Mouse (Mus musculus) hindbrain, embryonic 13.5 days (tissue): ENCODE results near the gene Lurap1. TPM values are rescaled to one million over a fixed set of nuclear protein-coding genes. Genes with fewer than 3 reads are reported as not detected.
A peak's percentile ranks its signal among the peaks of the same experiment; 100 is the strongest.

ENCODE experiments used
- ATAC-seq: fragments of 200-750 bp; cut with Nextera tagmentation; 2 replicates; pipeline ENCODE4 v1.8.0; 2017; ENCODE audit warnings: moderate TSS enrichment; ENCODE audit not compliant: low FRiP score
- H3K27ac ChIP-seq: fragments of 300-500 bp; sonication (generic); 2 replicates; pipeline ENCODE4 v1.5.1; 2015; ENCODE audit warnings: inconsistent platforms, mild to moderate bottlenecking, moderate library complexity
- H3K27me3 ChIP-seq: fragments of 300-500 bp; sonication (generic); 2 replicates; pipeline ENCODE4 v1.6.1; 2015; ENCODE audit warnings: mild to moderate bottlenecking, inconsistent platforms
- H3K36me3 ChIP-seq: fragments of 300-500 bp; sonication (generic); 2 replicates; pipeline ENCODE4 v1.6.1; 2015; ENCODE audit warnings: mild to moderate bottlenecking, inconsistent platforms
- H3K4me1 ChIP-seq: fragments of 300-500 bp; sonication (generic); replicated peaks from 2 replicates; pipeline ENCODE4 v1.6.1; 2015; ENCODE audit warnings: inconsistent platforms
- H3K4me2 ChIP-seq: fragments of 300-500 bp; sonication (generic); 2 replicates; pipeline ENCODE4 v1.6.1; 2015; ENCODE audit warnings: inconsistent platforms, mild to moderate bottlenecking, moderate library complexity
- H3K4me3 ChIP-seq: fragments of 300-500 bp; sonication (generic); 2 replicates; pipeline ENCODE4 v1.5.1; 2015; ENCODE audit warnings: mild to moderate bottlenecking, inconsistent platforms
- H3K9ac ChIP-seq: fragments of 300-500 bp; sonication (generic); 2 replicates; pipeline ENCODE4 v1.6.1; 2015; ENCODE audit warnings: mild to moderate bottlenecking, inconsistent platforms
- H3K9me3 ChIP-seq: fragments of 300-500 bp; sonication (generic); 2 replicates; pipeline ENCODE4 v1.6.1; 2016; ENCODE audit warnings: inconsistent platforms
- WGBS: fragments of 180-500 bp; shearing (Covaris S2); methylation state at CpG from one replicate; pipeline ENCODE4 v1.1.7; 2015; 5-methylcytosine and 5-hydroxymethylcytosine counted together
- polyA plus RNA-seq: library from polyadenylated mRNA; unstranded; fragments of >200 nt; fragmentation: Nextera tagmentation; extraction: Ambion mirVana; gene quantifications from 2 replicates; pipeline ENCODE4 v1.2.1, GENCODE M21; 2015

Lurap1 gene
- polyA plus RNA-seq, 1 experiment from 2014 or later: 1.7 TPM

DNA sequence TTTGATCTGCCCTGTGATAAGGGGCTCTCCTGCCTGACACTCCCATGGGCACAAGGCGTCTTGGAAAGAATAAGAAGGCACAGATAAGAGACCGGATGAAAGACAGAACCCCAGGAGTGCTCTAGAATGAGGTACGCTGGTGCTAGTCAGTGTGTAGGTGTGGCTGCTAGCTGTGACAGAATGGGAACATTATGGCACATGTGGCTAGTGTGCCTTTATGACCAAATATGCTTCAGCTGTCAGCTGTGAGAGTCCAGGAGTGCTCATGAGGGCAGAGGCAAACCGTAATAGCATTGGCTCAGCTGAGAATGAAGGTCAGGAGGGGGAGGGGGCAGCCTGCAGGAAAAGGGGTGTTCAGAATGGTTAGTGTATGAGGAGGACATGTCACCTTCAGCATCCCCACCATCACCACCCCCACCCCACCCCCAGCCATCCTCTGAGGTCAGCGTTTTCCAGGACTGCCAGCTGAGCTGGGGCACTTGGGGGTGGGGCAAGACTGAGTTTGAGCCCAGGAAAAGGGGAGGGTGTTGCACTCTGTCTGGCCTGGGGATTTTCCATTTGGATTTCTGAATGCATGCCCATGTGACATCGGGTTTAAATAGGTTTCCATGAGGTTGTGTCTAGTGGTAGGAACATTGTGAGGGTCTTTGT is 23.5 kb upstream of the Lurap1 start:
- peak; percentile 19; the same call in 1 of the 2 replicates for ATAC-seq
- H3K27ac ChIP-seq: no peak overlapping the region

DNA sequence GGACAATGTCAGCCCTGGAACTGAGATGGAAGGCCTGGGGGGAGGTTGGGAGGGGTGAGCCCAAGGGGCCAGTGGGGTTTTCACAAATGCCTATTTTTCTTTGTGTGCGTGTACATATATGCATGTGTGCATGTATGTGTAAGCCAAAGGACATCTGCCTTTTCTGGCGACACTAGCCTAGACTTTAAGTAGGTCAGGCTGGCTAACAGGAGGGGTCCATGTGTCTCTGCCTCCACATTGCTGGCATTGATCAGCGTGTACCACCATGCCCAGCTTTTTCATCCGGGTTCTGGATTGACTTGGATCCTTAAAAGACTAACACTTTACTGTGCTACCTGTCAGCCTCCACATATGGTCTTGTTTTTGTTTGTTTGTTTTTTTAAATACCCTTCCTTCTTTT is 22.6 kb upstream of the Lurap1 start:
- 92% methylated on average over 4 of the region's 4 CpGs for WGBS

More for the DNA sequence above, 23.5 kb upstream of the Lurap1 start:
- H3K4me1 ChIP-seq: peaks cover 28% of the 10 kb centered on the region
- H3K4me3 ChIP-seq: no peak overlapping the region
- no peaks in the 10 kb centered on the region for H3K9me3 ChIP-seq
- 53% methylated on average over 6 of the region's 6 CpGs for WGBS
- H3K27me3 ChIP-seq: no peaks in the 10 kb centered on the region
- no peak overlapping the region for H3K9ac ChIP-seq
- no peaks in the 10 kb centered on the region for H3K36me3 ChIP-seq
- no peak overlapping the region for H3K4me2 ChIP-seq

DNA sequence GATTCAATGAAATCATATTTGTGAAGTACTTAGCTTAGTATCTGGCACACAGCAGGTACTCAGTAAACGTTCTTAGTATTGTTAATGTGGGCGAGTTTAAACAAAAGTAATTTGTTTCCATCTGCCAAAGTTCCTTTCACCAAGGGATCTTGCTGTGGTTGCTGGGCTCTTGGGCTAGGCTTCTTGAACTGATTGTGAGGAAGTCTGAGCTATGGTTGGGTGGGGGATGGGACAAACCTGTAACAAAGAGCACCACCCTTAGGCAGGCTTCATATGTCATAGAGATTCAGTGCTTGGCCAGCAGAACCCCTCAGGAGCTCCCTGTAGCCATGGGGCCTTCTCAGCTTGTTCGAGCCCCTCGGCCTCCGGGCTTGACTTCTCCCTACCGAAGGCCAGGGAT is 21.9 kb upstream of the Lurap1 start, which contains the start of the genes 1700042G07Rik and Gm49337:
Gene 1700042G07Rik, plus strand, starts transcription at position 301 of the 400 bp plus-strand sequence.
Gene Gm49337, plus strand, starts transcription at position 313 of the 400 bp plus-strand sequence.
- peaks cover 28% of the 10 kb centered on the region for H3K4me1 ChIP-seq
- no peaks in the 10 kb centered on the region for H3K27me3 ChIP-seq
- no peak within 1 kb of the TSS for H3K4me3 ChIP-seq
- no peak within 1 kb of the TSS for H3K9ac ChIP-seq
- whole genome bisulfite sequencing: 82% methylated on average over 6 of the region's 6 CpGs
- no peak for ATAC-seq
- H3K27ac ChIP-seq: no peak within 1 kb of the TSS
- H3K4me2 ChIP-seq: no peak within 1 kb of the TSS
- H3K36me3 ChIP-seq: no peaks in the 10 kb centered on the region
- no peaks in the 10 kb centered on the region for H3K9me3 ChIP-seq

More for the DNA sequence above, 22.6 kb upstream of the Lurap1 start:
- H3K4me1 ChIP-seq: peaks cover 28% of the 10 kb centered on the region
- no peaks in the 10 kb centered on the region for H3K27me3 ChIP-seq
- H3K9me3 ChIP-seq: no peaks in the 10 kb centered on the region
- H3K36me3 ChIP-seq: no peaks in the 10 kb centered on the region
- no peak overlapping the region for H3K4me3 ChIP-seq
- H3K9ac ChIP-seq: no peak overlapping the region
- no peak overlapping the region for H3K4me2 ChIP-seq
- H3K27ac ChIP-seq: no peak overlapping the region
- ATAC-seq: no peak

DNA sequence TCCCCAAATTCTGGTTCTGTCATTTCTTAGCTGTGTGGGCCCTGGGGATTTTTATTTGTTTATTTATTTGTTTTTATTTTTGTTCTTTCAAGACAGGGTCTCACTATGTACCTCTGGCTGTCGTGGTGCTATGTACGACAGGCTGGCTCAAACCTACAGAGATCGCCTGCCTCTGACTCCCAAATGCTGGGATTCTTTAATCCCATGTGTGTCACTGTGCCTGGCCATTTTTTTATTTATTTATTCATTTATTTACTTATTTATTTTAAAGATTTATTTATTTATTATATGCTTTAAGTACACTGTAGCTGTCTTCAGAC is 18.2 kb upstream of the Lurap1 start:
- Histone ChIP-seq H3K9me3 (no peaks in the 10 kb centered on the region), H3K9ac (no peak overlapping the region), H3K27me3 (no peaks in the 10 kb centered on the region), H3K4me1 (no peaks in the 10 kb centered on the region; the same call in 1 of the 2 replicates), H3K4me2 (no peak overlapping the region), H3K27ac (no peak overlapping the region), H3K4me3 (no peak overlapping the region), H3K36me3 (no peaks in the 10 kb centered on the region)
- 69% methylated on average over 3 of the region's 3 CpGs for WGBS
- peak; percentile 65 for ATAC-seq

DNA sequence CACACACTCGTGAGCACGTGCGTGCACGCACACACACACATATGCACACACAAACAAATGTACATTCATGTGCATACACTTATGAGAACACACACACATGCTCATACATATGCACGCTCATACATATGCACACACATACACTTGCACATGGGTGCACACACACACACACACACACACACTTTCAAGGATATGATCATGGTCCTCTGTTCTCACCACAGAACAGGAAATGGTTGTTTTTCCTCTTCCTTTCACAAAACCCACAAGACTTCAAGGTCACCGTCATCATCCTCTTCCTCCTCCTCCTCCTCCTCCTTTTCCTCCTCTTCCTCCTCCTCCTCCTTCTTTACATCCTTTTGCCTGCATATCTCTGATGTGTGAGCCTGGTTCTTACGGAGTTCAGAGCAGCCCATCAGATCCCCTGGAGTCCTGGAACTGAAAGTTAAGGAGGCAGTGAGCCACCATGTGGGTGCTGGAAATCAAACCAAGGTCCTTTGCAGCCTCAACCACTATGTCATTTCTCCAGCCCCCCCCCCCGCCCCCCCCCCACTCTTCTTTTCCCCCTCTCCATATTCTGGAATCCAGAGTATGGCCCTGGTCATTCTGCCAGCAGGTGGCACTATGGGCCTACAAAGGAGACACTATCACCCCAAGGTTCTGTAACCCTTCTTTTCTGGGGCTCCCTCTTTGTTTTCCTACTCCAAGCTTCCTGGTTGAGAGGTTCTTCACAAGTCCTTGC is 17.6 kb upstream of the Lurap1 start:
- no peaks in the 10 kb centered on the region for H3K27me3 ChIP-seq
- no peak overlapping the region for H3K4me3 ChIP-seq
- H3K4me2 ChIP-seq: no peak overlapping the region
- no peaks in the 10 kb centered on the region for H3K36me3 ChIP-seq
- H3K27ac ChIP-seq: no peak overlapping the region
- H3K9me3 ChIP-seq: no peaks in the 10 kb centered on the region
- H3K9ac ChIP-seq: no peak overlapping the region
- peak; percentile 79 for ATAC-seq
- no peaks in the 10 kb centered on the region; the same call in 1 of the 2 replicates for H3K4me1 ChIP-seq
- WGBS: 89% methylated on average over 7 of the region's 8 CpGs

DNA sequence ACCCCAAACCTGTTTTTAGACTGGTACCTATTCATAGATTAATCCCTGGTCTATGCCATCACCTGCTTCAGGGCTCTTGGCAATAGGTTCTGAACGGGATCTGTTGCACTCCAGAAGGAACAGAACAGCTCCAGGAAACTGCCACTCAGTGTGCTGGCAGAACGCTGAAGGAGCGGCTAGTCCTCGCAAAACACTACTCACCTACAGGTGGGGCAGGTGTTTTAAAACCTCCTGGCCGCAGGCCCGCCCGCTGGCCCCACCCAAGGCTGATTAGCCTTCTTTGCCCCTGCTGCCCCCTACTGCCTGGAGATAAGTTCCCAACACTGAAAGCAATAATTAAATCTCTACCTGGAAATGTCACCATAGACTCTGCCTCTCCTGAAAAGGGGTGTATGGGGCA is 16.3 kb upstream of the Lurap1 start, which contains the start of gene Tspan1:
Gene Tspan1, minus strand, starts transcription at position 198 of the 400 bp plus-strand sequence.
- Histone ChIP-seq H3K9me3 (no peaks in the 10 kb centered on the region), H3K27me3 (no peaks in the 10 kb centered on the region), H3K27ac (no peak within 1 kb of the TSS), H3K4me2 (no peak within 1 kb of the TSS), H3K9ac (no peak within 1 kb of the TSS), H3K36me3 (no peaks in the 10 kb centered on the region), H3K4me1 (no peaks in the 10 kb centered on the region), H3K4me3 (no peak within 1 kb of the TSS)
- ATAC-seq: no peak
- WGBS: 29% methylated on average over 7 of the region's 7 CpGs

DNA sequence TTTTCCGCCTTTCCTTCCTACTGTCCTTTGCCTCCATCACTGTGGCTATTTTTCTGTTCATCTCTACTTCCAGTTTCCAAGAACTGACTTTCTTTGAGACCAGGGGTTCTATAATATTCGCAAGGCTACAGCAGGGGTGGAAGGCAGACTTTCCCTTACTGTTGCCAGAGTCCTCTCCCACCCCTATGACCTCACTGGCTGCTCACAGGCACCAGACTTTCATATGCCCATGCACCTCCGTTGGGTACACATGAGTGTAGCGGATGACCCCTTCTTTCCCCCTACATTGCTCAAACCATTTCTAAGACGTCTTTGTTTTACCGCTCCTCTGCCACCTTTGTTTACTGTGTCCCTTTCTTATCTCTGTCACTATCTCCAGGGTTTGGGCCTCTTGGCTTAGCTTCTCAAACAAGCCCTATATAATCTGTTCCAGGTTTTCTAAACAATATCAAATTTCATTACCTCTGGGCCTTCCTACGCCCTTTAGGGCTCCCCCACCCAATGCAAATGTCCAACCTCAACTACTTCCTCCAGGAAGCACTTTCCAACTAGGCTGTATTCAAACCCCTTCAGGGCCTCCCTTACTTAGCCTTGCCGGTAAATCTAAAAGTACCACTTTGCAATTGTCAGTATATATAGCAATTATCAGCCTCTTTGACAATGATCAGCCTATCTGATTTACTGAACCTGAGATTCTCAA is 14.7 kb upstream of the Lurap1 start:
- no peak overlapping the region for H3K4me2 ChIP-seq
- no peak overlapping the region for H3K9ac ChIP-seq
- H3K4me1 ChIP-seq: no peaks in the 10 kb centered on the region
- no peak for ATAC-seq
- no peaks in the 10 kb centered on the region; the same call in 1 of the 2 replicates for H3K36me3 ChIP-seq
- H3K9me3 ChIP-seq: no peaks in the 10 kb centered on the region
- H3K4me3 ChIP-seq: no peak overlapping the region
- H3K27me3 ChIP-seq: no peaks in the 10 kb centered on the region
- H3K27ac ChIP-seq: no peak overlapping the region
- WGBS: 77% methylated on average over 8 of the region's 8 CpGs

DNA sequence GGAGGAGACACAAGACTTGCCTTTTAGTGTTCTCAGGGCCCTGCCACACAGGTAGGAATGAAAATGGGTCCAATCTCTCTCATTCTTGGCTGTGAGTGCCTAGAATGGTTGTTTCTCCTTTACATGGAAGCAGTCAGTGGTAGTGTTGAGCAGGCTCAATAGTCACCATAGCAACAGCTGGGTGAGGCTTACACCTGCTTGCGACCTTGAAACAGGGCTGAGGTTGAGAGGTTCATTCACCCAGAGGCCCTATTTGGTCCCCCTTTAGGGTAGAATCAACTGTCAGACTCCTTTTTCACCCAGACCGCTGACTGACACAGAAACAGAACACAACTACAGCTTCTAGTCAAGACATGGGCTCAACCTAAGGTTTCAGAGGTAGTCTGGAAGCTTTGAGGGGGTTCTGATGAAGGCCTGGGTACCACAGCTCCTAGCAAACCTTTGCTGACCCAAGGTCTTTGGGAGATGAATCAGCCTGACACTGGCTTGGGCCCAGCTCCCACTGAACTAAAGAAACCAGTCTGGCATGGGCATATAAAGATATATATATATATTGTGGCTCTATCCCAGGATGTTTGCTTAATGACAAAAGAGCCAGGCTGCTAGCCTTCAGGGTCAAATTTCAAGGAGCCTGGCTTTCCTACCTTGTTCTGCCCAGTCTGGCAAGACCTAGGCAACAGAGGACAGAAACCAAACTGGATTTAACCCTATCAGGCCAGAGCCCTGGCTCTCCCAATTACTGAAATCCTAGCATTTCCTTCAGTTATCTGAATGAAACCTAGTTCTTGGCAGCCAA is 13.8 kb upstream of the Lurap1 start:
- 83% methylated on average over 2 of the region's 2 CpGs for WGBS
- no peak overlapping the region for H3K9ac ChIP-seq
- H3K9me3 ChIP-seq: no peaks in the 10 kb centered on the region
- H3K27ac ChIP-seq: no peak overlapping the region
- no peak for ATAC-seq
- H3K36me3 ChIP-seq: peaks cover 7% of the 10 kb centered on the region; the same call in 1 of the 2 replicates
- no peak overlapping the region for H3K4me3 ChIP-seq
- H3K4me2 ChIP-seq: no peak overlapping the region
- H3K4me1 ChIP-seq: no peaks in the 10 kb centered on the region
- no peaks in the 10 kb centered on the region for H3K27me3 ChIP-seq

DNA sequence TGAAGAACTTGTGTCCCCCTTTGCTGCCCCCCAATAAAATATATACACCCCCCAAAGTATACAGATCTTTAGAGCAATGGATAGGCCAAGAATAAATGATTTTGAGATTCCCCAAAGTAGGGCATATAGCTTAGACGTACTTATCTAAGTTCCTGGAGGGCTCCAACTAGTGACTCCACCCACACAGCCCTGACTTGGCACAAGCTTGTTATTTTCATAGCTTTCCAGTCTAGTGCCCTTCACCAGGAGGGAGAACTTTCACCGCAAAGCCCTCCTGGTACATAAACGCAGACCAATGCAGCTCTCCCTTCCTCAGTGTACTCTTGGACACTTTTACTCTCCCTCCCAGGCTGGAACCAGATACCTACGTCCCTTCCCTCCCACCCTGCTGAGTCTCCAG is 11.0 kb upstream of the Lurap1 start:
- Histone ChIP-seq H3K9me3 (no peaks in the 10 kb centered on the region), H3K4me1 (no peaks in the 10 kb centered on the region), H3K9ac (no peak overlapping the region), H3K4me2 (no peak overlapping the region), H3K36me3 (peaks cover 33% of the 10 kb centered on the region), H3K27ac (no peak overlapping the region), H3K4me3 (no peak overlapping the region), H3K27me3 (no peaks in the 10 kb centered on the region)
- WGBS: 86% methylated on average over 4 of the region's 4 CpGs
- ATAC-seq: no peak

DNA sequence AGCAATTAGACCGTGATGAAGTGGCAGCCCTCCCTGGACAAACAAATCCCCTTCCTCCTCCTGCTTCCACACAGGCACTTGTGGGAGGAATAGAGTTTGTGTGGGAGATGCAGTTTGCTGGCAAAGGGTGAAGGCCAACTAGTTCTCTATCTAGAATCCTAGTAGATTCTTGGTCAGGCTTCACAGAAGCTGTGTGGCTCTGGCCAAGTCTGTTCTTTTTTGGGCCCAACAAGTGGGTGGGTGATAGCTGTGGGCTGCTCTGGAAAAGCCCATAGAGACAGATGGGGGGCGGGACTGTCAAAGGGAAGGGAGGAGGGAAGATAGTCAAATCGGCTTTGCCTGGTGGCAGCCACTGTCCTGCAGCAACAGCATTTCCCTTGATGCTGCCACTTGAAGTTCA is 9.6 kb upstream of the Lurap1 start:
- H3K27ac ChIP-seq: no peak overlapping the region
- no peak for ATAC-seq

DNA sequence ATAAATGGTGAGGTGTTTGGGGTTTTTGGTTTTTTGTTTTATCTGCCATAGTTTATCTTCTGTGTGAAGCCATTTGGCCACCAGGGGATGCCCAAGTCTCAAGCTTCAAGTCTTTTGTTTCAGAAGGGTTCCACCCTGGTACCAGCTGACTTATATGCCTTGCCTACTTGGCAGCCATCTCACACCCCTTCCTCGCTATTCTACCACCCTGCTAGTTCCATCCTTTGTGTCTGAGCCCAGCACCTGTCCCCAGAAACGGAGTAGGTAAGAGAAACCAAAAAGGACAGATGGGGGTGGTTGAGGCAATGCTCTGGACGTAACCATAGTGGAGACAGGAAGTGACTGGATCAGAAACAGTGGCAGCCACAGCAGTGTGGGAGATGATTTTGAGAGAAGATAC is 8.8 kb upstream of the Lurap1 start:
- no peak overlapping the region for H3K4me3 ChIP-seq
- WGBS: 74% methylated on average over 3 of the region's 3 CpGs
- H3K4me1 ChIP-seq: no peaks in the 10 kb centered on the region
- H3K9me3 ChIP-seq: no peaks in the 10 kb centered on the region
- no peak overlapping the region for H3K9ac ChIP-seq
- H3K4me2 ChIP-seq: no peak overlapping the region
- no peaks in the 10 kb centered on the region for H3K27me3 ChIP-seq
- peaks cover 55% of the 10 kb centered on the region for H3K36me3 ChIP-seq
- H3K27ac ChIP-seq: 0 out of 2 replicates have a peak overlapping the region, but pooled peaks have one; percentile 24
- ATAC-seq: peak; percentile 43; the same call in 1 of the 2 replicates

More for the DNA sequence above, 9.6 kb upstream of the Lurap1 start:
- Histone ChIP-seq H3K27me3 (no peaks in the 10 kb centered on the region), H3K4me3 (no peak overlapping the region), H3K9ac (no peak overlapping the region), H3K4me2 (no peak overlapping the region), H3K9me3 (no peaks in the 10 kb centered on the region), H3K4me1 (no peaks in the 10 kb centered on the region), H3K36me3 (peaks cover 46% of the 10 kb centered on the region)
- WGBS: 92% methylated on average over 3 of the region's 3 CpGs

DNA sequence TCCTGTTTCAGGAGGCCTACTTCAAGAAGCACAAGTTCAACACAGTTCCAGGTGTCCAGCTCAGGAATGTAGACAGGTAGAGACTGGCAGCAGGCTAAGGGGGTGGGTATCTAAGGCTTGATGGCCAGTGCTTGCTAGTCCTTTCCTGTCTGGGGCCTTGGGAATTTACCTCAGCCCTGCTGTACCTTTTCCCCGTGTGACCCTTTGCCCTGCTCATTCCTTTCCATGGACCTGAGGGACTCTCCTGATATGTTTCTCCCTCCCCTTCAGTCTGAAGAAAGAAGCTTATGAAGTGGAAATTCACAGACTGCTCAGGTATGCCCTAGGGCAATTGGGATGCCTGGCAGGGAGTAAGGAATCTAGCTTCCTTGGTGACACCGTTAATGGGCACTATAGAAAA is 6.7 kb upstream of the Lurap1 start:
- Histone ChIP-seq H3K9me3 (no peaks in the 10 kb centered on the region), H3K9ac (no peak overlapping the region), H3K27ac (no peak overlapping the region), H3K4me2 (no peak overlapping the region), H3K4me1 (no peaks in the 10 kb centered on the region), H3K4me3 (no peak overlapping the region), H3K27me3 (no peaks in the 10 kb centered on the region), H3K36me3 (peaks cover 75% of the 10 kb centered on the region)
- WGBS: 88% methylated on average over 2 of the region's 2 CpGs
- no peak for ATAC-seq
